Mouse (Mus musculus): ENCODE results near the gene Eva1c. TPM values are rescaled to one million over a fixed set of nuclear protein-coding genes. Genes with fewer than 3 reads are reported as not detected.

The Eva1c gene
- polyA plus RNA-seq, 1 experiment from 2014 or later, result 3.6 TPM

- Histone ChIP-seq H3K9me3 (ENCODE audit: control insufficient read depth, low read length) (no peaks in the 10 kb centered on the region), H3K27ac (replicated peaks) (no peak overlapping the region), H3K36me3 (ENCODE audit: control insufficient read depth, insufficient read depth, low read length) (no peaks in the 10 kb centered on the region), H3K4me3 (ENCODE audit: low read depth, low read length) (no peak overlapping the region), H3K9ac (ENCODE audit: low read length) (no peak overlapping the region), H3K27me3 (ENCODE audit: control insufficient read depth, insufficient read depth, low read length) (no peaks in the 10 kb centered on the region), H3K4me1 (replicated peaks; ENCODE audit: control insufficient read depth, insufficient read depth) (no peaks in the 10 kb centered on the region), H3K4me2 (replicated peaks; ENCODE audit: low read depth) (no peak overlapping the region)
- ATAC-seq (ENCODE audit: low FRiP score, low TSS enrichment) (no peak), DNase-seq (ENCODE audit: low spot score) (no peak)
- TF ChIP-seq CTCF (IDR thresholded peaks at IDR 0.05; ENCODE audit: low read depth), result no peak
- WGBS, result 84% methylated on average over 13 of the region's 13 CpGs
Measured at GRCm38 (mm10) chr16:90911766-90912165, 85.2 kb downstream of the Eva1c start.

GRCm38 (mm10) chr16:90916040-90916481 lies 89.5 kb downstream of the Eva1c start:
- DNase-seq (ENCODE audit: low spot score) (peak; percentile 51), ATAC-seq (ENCODE audit: low FRiP score, low TSS enrichment) (peak; percentile 84)
- no peak overlapping the region for H3K27ac ChIP-seq (replicated peaks)
- peak overlapping the region; percentile 18; the same call in 1 of the 2 replicates for H3K4me2 ChIP-seq (replicated peaks; ENCODE audit: low read depth)
- no peaks in the 10 kb centered on the region for H3K9me3 ChIP-seq (ENCODE audit: control insufficient read depth, low read length)
- H3K9ac ChIP-seq (ENCODE audit: low read length), result no peak overlapping the region
- TF ChIP-seq CTCF (IDR thresholded peaks at IDR 0.05; ENCODE audit: low read depth) (no peak), EP300 (optimal IDR thresholded peaks at IDR 0.05) (no peak)
- no peak overlapping the region for H3K4me3 ChIP-seq (ENCODE audit: low read depth, low read length)
- H3K36me3 ChIP-seq (ENCODE audit: control insufficient read depth, insufficient read depth, low read length), result no peaks in the 10 kb centered on the region
- H3K4me1 ChIP-seq (replicated peaks; ENCODE audit: control insufficient read depth, insufficient read depth), result no peaks in the 10 kb centered on the region
- 26% methylated on average over 12 of the region's 12 CpGs for WGBS
- no peaks in the 10 kb centered on the region for H3K27me3 ChIP-seq (ENCODE audit: control insufficient read depth, insufficient read depth, low read length)

GRCm38 (mm10) chr16:90917156-90917555 lies 90.6 kb downstream of the Eva1c start:
- Histone ChIP-seq H3K9me3 (ENCODE audit: control insufficient read depth, low read length) (no peaks in the 10 kb centered on the region), H3K4me1 (replicated peaks; ENCODE audit: control insufficient read depth, insufficient read depth) (no peaks in the 10 kb centered on the region), H3K9ac (ENCODE audit: low read length) (no peak overlapping the region), H3K27me3 (ENCODE audit: control insufficient read depth, insufficient read depth, low read length) (no peaks in the 10 kb centered on the region), H3K4me2 (replicated peaks; ENCODE audit: low read depth) (no peak overlapping the region), H3K36me3 (ENCODE audit: control insufficient read depth, insufficient read depth, low read length) (no peaks in the 10 kb centered on the region), H3K27ac (replicated peaks) (no peak overlapping the region), H3K4me3 (ENCODE audit: low read depth, low read length) (no peak overlapping the region)
- TF ChIP-seq EP300 (optimal IDR thresholded peaks at IDR 0.05) (no peak), CTCF (IDR thresholded peaks at IDR 0.05; ENCODE audit: low read depth) (no peak)
- 76% methylated on average over 8 of the region's 8 CpGs for WGBS
- DNase-seq (ENCODE audit: low spot score) (no peak), ATAC-seq (ENCODE audit: low FRiP score, low TSS enrichment) (no peak)

- Histone ChIP-seq H3K4me1 (replicated peaks; ENCODE audit: control insufficient read depth, insufficient read depth) (no peaks in the 10 kb centered on the region), H3K9ac (ENCODE audit: low read length) (no peak overlapping the region), H3K36me3 (ENCODE audit: control insufficient read depth, insufficient read depth, low read length) (no peaks in the 10 kb centered on the region), H3K27me3 (ENCODE audit: control insufficient read depth, insufficient read depth, low read length) (no peaks in the 10 kb centered on the region), H3K27ac (replicated peaks) (no peak overlapping the region), H3K4me2 (replicated peaks; ENCODE audit: low read depth) (no peak overlapping the region), H3K9me3 (ENCODE audit: control insufficient read depth, low read length) (no peaks in the 10 kb centered on the region), H3K4me3 (ENCODE audit: low read depth, low read length) (no peak overlapping the region)
- DNase-seq (ENCODE audit: low spot score) (no peak), ATAC-seq (ENCODE audit: low FRiP score, low TSS enrichment) (no peak)
- TF ChIP-seq EP300 (optimal IDR thresholded peaks at IDR 0.05) (no peak), CTCF (IDR thresholded peaks at IDR 0.05; ENCODE audit: low read depth) (0 out of 2 replicates have a peak, but pooled peaks have one; percentile 6)
- WGBS, result 39% methylated on average over 10 of the region's 10 CpGs
Measured at GRCm38 (mm10) chr16:90921471-90922159, 95.1 kb downstream of the Eva1c start.

GRCm38 (mm10) chr16:90924606-90925370 lies 98.3 kb downstream of the Eva1c start:
- DNase-seq (ENCODE audit: low spot score) (no peak), ATAC-seq (ENCODE audit: low FRiP score, low TSS enrichment) (no peak; the same call in 1 of the 2 replicates)
- Histone ChIP-seq H3K4me1 (replicated peaks; ENCODE audit: control insufficient read depth, insufficient read depth) (no peaks in the 10 kb centered on the region), H3K9ac (ENCODE audit: low read length) (no peak overlapping the region), H3K4me3 (ENCODE audit: low read depth, low read length) (no peak overlapping the region), H3K27ac (replicated peaks) (no peak overlapping the region), H3K36me3 (ENCODE audit: control insufficient read depth, insufficient read depth, low read length) (no peaks in the 10 kb centered on the region), H3K4me2 (replicated peaks; ENCODE audit: low read depth) (no peak overlapping the region), H3K27me3 (ENCODE audit: control insufficient read depth, insufficient read depth, low read length) (no peaks in the 10 kb centered on the region), H3K9me3 (ENCODE audit: control insufficient read depth, low read length) (no peaks in the 10 kb centered on the region)
- WGBS, result 86% methylated on average over 13 of the region's 13 CpGs
- TF ChIP-seq EP300 (optimal IDR thresholded peaks at IDR 0.05) (no peak), CTCF (IDR thresholded peaks at IDR 0.05; ENCODE audit: low read depth) (no peak)

- Histone ChIP-seq H3K4me3 (ENCODE audit: low read depth, low read length) (no peak overlapping the region), H3K36me3 (ENCODE audit: control insufficient read depth, insufficient read depth, low read length) (no peaks in the 10 kb centered on the region), H3K4me2 (replicated peaks; ENCODE audit: low read depth) (no peak overlapping the region), H3K9me3 (ENCODE audit: control insufficient read depth, low read length) (no peaks in the 10 kb centered on the region), H3K4me1 (replicated peaks; ENCODE audit: control insufficient read depth, insufficient read depth) (no peaks in the 10 kb centered on the region), H3K27ac (replicated peaks) (no peak overlapping the region), H3K9ac (ENCODE audit: low read length) (no peak overlapping the region), H3K27me3 (ENCODE audit: control insufficient read depth, insufficient read depth, low read length) (no peaks in the 10 kb centered on the region)
- DNase-seq (ENCODE audit: low spot score) (peak; percentile 78), ATAC-seq (ENCODE audit: low FRiP score, low TSS enrichment) (peak; percentile 62; the same call in 1 of the 2 replicates)
- TF ChIP-seq EP300 (optimal IDR thresholded peaks at IDR 0.05) (no peak), CTCF (IDR thresholded peaks at IDR 0.05; ENCODE audit: low read depth) (peak; percentile 97)
- WGBS, result 30% methylated on average over 5 of the region's 5 CpGs
Measured at GRCm38 (mm10) chr16:90925461-90925860, 98.9 kb downstream of the Eva1c start.
